Mouse (Mus musculus) urinary bladder, postnatal 25 days (tissue): ENCODE data around the gene Il21r.
A peak's percentile ranks its signal among the peaks of the same experiment; 100 is the strongest.

Experiments
- DNase-seq: peaks from one replicate; pipeline ENCODE4 v3.0.0; 2022; ENCODE audit warnings: low spot score

Gene Il21r

DNA sequence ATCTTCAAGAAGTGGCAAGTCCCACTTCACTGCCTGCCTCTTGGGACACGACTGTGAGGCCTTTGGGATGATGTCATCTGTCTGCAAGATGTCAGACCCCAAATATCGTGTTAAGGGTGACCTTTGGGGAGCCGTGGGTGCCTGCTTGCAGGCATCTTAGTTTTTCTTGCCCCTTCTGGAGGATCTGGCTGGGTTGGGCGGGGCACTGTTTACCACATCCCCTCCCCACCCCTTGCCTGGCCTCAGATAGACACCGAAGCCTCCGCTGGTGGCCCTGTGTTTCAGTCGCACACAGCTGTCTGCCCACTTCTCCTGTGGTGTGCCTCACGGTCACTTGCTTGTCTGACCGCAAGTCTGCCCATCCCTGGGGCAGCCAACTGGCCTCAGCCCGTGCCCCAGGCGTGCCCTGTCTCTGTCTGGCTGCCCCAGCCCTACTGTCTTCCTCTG, at the start of gene Il21r:
Gene Il21r (plus strand): TSS at position 245 of the 447 bp plus-strand sequence.
- no peak for DNase-seq

DNA sequence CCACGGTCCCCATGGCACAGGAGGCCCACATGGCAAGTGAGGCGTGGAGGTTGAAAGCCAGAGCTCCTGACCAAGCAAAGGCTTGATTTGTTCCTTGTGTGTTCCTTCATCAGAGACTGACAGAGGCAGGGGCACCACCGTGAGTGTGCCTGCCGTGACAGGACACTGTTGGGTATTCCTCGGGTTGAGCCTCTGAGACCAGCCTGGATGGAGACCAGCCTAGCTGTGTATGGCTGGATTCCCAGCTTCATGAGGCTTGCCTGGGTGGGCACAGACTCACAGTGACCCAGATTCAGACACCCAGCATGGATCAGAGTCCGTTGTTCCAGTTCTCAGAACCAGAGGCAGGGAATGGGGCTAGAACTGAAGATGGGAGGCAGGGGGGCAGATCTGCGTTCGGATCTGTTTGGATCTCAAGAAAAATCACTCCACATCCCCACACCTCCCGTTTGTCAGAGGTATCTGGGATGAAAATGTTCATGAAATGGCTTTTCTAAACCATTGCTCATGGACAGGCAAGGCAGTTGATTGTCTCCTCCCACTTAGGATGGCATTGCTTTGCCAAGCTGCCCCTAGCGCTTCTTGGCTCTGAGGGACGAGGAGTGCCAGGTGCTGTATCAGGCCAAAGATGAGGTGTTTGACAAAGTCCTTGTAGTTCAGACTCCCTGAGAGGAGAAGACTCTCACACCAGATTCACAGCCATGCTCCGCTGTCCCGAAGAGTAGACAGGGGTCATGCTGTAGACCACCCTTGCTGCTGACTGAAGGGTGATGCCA, 49.4 kb upstream of the Il21r start:
- DNase-seq, result no peak

DNA sequence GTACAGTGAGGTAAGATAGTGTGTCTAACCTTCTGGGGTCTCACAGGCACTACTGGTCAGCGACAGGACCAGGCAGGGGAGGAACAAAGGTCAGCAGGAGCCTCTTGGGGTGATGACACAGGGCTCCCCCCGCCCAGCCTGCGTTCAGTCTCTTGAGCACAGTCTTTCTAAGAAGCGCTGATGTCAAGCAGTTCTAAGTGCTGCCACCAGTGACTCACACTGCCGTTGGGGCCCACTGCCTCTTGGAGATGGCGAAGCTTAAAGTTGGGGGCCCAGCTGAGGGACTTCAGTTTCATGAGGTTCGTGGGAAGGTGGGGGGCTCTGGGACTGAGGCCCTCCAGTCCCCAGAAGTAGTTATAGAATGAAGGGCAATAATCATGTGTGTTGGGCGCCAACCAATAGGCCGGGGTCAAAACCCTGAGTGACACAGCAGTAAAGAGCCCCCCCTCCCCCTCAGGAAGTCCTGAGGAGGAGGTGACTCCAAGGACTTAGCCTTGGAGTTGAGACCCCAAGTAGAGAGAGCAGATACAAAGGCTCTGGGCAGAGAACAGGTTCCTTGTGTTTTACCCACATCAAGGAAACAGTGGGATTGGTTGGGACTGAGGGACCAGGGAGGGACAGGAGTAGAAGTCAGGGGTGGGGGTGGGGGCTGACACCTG, 48.6 kb upstream of the Il21r start:
- DNase-seq, result no peak

DNA sequence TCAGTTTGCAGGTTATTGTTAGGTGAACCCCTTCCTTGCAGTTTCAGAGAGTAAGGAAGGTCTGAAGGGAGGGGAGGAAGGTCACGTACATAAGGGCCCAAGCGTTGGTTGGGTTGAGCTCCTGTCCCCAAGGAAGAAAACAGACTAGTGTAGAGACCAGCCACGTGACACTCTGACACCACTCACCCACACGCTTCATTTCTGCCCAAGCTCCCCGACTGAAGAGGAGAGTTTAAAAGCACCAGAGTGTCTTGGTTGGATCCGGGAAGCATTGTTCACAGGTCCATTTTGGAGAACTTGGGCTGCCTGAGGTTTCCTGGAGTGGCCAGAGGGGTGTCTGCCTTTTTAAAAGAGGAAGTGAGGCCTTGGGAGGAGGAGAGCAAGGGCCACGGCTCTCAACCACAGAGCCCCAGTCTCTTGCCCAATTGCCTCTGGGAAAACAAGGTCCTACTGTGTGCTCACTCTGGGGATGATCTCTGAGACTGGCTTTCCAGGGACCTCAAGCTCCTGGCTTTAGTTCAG, 47.8 kb upstream of the Il21r start:
- no peak for DNase-seq

DNA sequence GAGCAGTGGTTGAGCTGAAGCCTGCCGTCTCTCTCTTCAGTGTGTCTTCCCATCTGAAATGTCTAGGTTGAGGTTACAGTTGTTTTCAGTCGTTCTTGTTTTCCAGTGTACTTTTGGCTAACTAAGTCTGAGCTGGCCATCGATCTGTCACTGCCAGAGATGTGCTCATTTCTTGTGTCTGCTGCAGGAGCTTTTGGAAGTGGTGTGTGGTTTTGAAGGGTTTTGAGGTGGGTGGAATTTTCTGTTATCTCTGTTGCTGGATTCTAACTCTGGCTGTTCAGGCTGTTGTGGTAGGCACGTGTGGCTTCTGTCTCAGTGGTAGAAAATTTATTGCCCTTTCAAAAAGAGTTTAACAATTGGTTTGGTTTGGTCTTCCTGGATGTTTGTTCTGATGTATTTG, 47.1 kb upstream of the Il21r start:
- no peak for DNase-seq

DNA sequence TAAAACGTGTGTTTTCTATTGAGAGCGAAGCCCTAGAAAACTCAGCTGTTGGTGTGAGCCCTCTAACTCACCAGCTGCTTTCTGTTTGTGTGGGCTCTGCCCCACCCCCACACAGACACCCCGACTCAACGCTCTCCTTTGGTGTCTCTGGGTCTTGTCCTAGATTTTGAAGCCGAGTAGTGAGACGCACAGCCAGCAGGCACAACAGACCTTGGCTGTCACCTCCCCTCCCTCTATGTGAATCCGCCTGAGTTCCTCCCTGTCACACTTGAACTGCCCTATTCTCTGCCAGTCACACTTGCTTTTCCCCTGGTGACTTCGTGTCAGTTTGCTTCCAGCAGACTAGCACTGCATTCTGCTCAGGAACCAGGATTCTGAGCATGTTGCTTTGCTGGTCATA, 46.4 kb upstream of the Il21r start:
- DNase-seq, result no peak

DNA sequence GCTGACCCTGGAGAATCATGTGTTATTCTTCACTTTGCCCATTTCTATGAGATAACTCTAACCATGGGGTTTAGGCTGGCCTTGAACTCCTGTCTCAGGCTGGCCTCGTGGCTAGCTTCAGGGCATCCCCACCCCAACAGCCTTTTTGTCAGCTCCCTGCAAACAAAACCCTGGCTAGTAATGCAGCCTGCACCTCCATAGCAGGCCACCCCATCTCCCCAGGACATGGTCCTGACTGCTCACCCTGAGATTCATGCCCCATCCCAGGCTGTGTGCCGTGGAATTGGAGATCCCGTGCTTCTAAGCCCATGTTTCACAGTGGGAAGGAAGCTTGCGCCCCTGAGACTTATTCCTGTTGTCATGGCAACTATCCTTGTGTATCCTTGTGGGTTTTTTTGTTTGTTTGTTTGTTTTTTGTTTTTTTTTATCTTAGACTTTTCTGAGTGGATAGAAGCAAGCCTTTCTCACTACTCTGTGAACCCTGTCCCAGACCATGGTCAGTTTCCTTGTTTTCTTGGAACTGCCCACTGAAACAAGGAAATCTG, 44.8 kb upstream of the Il21r start:
- DNase-seq, result no peak

DNA sequence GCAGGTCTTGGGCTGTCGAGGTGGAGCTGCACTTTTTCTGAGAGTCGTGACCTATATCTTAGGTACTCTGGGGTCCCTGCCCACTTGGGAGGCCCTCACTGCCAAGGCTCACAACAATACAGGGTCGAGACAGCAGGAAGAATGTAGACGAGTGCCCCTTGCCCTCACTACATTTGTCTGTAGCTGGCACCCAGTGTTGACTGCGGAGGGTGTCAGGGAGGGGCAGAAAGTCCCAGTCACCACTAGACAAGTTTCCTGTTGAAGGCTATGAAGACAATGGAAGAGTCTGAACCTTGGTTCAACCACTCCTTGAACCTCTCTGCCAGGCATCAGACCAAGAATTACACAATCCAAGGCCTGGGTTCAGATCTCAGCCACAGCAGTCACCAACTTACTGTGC, 44.2 kb upstream of the Il21r start:
- DNase-seq, result no peak

DNA sequence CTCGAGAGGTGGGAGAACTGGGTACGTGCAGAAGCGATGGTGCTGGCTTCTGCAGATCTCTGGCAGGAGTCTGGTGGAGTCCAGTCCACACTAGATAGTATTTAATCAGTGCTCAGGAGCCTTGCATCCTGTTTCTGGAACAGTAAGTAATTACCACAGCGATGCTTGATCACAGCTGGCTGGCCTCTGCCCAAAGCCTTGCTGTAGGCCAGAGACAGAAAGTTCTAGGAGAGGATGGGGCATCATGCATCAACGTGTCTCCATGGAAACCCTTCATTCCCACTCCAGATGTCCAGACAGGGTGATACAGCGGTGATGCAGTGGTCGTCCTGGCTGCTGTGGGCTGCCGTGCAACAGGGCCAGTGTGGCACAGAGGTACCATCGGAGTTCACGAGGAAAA, 43.7 kb upstream of the Il21r start:
- no peak for DNase-seq

DNA sequence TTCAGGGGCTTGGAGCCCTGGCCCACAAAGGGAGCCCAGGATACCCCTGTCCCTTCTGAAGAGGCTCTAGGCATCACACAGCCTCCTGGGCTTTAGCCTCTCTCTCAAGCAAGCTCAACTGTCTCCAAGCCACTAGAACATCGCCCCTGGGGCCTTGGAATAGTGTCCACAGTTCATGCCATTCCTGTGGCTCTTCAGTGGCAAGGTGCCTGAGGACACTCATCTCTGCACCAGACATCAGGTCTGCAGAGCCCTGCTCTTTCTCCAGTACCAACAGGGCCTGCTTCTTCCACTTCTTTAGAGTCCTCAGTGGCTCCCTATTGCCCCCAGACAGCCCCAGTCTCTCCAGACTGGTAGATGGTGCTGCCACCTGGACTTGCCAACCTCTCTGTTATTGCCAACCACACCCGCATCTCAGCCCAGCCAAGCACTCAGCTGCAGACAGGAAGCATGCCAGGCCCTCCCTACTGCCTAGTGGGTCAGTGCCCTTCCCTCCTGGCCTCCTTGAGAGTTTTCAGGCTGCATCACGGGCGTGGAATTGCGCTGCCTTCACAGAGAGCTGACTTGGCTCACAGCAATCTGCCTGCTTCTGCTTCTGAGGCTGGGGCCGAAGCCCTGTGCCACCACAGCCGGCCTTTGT, 43.0 kb upstream of the Il21r start:
- DNase-seq, result peak; percentile 31

DNA sequence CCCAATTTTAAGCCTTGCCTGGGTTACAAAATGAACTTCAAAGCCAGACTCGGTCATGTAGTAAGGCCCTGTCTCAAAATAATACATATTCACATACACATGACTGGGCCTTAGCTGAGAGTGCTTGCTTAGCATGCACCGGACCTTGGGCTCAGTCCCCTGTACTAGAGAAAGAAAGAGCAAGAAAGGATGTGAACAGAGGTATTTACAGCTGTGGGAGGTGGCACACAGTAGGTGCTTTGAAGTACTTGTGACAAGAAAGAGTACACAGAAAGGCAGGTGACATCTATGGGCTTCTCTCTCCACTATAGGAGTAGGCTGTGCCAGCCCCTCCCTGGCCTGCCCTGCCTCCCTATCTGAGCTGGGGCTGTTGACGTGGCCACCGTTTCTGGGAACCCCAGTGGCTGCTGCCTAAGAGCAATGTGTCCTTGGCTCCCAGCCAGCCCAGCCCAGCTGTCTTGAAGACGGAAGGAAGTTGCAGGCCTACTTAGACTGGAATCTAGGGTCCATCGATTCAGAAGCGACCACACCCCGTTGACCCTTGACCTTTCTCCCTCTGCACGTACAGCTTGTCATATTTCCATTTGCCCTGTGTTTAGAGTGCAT, 42.0 kb upstream of the Il21r start:
- peak; percentile 75 for DNase-seq

DNA sequence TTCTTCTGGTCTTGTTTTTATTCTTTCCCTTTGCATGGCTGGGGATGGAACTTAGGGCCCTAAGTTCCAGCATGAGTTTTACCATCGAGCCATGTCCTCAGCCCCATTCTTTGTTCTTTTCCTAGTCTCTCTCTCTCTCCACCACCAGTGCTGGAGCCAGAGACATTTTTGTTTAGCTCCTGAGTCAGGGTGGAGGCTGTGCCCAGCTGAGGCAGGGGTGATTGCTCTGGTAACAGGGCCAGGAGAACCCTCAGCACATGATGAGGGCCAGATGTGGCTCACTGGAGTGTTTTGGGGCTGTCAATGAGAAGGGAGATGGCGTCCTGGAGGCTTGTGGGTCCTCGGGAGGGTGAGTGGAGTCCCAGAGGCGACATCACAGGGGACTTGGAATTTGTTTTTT, 40.8 kb upstream of the Il21r start:
- no peak for DNase-seq

DNA sequence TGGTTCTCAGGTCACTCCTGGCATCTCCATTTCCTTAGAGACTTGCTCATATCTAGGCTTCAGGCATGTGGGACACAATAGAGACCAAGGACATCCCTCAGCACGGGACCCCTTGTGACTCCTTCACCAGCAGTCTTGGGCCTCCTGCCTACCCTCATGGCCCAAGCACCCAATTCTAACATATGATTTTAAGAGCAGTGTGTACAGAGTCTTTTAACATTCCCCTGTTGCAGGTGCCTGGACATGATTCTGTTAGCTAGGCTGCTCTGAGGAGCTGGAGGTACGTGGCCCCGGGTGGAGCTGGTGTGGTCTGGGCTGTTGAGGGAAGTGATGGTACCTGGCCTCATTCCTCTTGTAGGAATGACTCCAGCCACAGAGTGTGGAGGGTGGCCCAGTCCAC, 40.1 kb upstream of the Il21r start:
- no peak for DNase-seq

DNA sequence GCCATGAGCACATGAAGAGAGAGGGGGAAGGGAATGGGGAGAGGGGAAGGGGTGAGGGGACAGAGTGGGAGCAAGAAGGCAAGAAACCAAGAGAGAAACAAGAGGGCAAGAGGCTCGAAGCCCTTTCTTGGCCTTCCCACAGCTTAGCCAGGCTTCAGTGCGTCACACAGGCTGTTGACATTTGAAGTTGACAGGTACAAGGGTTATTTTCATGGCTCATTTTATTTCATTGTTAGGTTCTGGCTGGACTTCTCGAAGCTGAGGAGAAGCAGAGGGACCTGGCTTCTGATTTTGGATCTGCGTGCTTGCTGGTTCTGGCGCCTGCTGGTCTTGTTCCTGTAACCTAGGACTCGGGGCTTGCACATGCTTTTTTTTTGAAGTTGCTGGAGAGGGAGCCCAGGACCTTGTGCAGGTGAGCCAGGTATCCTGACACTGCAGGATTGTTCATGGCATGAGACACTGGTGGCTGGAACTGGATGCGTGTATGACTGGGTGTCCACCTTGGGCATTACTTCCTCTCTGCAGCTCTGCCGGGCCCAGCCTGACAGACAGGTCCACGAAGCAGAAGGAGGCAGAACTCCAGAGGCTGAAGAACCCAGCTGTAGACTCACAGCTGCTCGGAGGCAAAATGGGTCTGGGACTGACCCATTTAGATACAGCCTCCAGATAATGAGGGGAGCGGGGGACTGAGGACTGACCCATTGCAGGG, 38.8 kb upstream of the Il21r start:
- no peak for DNase-seq

DNA sequence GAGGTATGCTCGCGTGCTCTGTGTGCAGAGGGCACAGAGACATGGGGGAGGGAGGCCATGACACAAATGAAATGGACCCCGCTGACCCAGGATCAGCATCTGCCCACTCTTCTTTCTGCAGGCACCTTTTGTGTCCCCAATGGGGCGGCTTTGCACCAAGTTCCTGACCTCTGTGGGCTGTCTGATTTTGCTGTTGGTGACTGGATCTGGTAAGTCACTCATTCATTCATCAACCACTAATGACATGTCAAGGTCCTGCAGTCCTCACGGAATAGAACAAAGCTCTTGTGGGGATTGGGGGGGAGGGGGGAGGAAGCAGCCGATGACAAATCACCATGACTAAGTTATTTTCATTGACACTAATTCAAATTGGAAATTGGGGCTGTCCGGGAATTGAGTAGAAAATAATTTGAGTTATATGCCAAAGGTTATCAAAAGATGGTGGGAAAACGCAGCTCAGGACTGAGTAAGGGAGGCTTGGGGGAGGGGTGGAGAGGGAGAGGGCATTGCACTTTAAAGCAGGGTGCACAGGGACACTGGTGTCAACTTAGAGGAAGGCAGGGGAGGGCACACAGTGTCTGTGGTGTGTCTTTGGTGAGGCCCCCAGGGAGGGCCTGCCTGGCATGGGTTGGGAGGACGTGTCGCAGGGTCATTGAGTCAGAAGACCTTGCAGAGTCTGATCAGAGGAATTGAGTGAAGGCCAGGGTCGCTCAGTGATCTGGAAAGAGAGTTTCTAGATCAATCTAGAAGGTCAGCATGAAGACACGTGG, 37.5 kb upstream of the Il21r start:
- DNase-seq, result no peak

DNA sequence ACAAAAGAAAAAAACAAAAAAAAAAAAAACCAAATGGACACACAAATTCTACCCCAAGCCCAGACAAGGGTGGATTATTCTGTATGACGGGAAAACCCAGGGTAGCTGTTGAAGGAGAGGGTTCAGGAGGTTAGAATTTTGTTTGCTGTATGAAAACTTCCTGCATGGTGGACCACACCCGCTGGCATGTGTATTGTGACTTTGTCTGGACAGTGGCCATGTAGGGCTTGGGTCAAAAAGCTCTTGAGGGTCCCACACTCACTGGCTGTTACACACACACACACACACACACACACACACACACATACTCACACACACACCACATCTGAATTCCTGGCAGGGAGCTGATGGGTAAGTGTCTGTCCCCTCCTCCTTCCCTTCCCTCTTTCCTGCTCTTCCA, 36.8 kb upstream of the Il21r start:
- DNase-seq, result no peak

DNA sequence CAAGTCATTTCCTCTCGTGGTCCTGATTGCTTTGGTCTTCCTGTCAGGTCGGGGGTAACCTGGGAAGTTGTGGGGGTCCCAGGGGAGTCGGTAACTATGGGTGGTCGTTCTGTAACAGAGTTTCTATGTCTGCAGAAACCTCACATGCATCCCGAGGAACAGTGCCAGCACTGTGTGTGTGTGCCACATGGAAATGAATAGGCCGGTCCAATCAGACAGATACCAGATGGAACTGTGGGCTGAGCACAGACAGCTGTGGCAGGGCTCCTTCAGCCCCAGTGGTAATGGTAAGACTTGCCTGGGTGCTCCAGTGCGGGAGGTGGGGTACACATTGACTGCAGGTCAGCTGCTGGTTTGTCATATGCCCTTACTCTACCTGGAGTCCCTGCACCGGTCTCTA, 34.3 kb upstream of the Il21r start:
- no peak for DNase-seq

DNA sequence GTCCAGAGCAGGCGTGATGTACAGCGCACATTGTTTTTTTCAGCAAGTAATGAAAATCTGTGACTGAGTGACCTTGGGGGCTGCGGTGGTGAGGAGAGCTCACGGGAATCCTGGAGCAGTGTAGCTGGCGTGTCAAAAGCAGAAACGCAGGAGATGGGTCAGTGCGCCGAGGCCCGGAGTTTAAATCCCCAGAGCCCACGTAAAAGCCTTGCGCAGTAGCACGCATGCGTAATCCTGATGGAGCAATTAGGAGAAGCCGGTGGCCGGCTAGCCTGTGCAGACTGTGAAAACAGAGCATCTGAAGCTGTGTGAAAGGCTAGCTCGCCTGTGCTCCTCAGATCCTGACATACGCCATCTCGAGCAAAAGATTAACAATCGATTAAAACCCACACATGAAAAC, 31.3 kb upstream of the Il21r start:
- DNase-seq, result no peak

DNA sequence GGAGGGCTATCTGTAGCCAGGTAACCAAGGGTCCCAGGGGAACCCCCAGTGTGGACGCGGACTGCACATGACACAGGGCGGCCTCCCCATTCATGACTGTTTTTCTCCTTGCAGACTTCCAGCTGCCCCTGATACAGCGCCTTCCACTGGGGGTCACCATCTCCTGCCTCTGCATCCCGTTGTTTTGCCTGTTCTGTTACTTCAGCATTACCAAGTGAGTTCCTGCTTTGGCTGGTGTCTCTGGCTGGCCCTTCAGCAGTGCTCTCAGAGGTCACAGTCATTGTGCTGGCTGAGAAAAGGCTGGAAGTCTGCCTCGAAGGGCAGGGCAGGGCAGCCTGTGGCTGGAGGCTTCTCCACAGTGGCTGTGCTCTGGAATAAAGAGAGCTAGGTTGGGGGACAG, 30.5 kb upstream of the Il21r start:
- DNase-seq, result no peak

DNA sequence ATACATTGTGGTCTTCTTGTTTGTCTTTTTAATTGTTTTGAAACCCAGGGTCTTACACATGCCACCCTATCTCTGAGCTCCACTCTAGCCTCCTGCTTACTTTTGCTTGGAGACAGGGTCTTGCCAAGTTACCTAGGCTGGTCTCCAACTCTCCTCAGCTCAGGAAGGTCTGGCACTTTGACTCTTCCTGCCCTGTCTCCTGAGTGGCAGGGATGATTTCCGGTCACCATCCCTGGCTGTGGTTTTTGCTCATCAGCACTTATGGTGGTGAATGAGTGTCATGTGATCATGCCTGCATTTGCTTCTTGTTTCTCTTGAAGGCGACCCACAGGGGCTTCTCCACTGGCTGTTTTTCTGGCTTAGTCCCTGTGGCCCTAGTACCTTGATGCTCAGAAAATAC, 29.4 kb upstream of the Il21r start:
- no peak for DNase-seq

DNA sequence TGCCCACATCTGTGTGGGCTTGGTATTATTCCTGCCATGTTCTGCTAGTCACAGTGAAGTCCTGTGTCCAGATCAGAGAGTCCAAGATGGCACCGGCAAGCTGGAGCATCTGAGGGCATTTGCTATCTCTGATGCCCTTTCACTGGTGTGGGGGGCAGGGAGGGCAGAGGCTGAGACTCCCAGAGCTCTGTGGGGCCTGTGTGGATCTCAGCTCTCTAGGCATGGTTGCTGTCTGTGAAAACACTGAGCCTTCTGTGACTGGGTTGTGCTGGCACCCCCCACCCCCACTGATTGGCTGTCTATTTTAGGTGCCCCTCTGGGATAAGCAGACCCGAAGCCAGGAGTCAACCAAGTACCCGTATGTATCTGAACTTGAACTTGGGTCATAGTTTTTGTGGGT, 28.4 kb upstream of the Il21r start:
- no peak for DNase-seq
